Mouse (Mus musculus) embryonic fibroblast, embryonic 13.5 days (primary cell): ENCODE data around the gene Dab2ip.

Experiments
- CTCF ChIP-seq: IDR thresholded peaks from 2 replicates; pipeline ENCODE4 v1.5.1; 2011; ENCODE audit warnings: mild to moderate bottlenecking, control low read depth, low read length, moderate library complexity, borderline replicate concordance; ENCODE audit not compliant: insufficient read depth
- POLR2A ChIP-seq: IDR thresholded peaks from 2 replicates; pipeline ENCODE4 v1.6.1; 2011; ENCODE audit warnings: low read depth, mild to moderate bottlenecking, control low read depth, low read length, moderate library complexity

DNA sequence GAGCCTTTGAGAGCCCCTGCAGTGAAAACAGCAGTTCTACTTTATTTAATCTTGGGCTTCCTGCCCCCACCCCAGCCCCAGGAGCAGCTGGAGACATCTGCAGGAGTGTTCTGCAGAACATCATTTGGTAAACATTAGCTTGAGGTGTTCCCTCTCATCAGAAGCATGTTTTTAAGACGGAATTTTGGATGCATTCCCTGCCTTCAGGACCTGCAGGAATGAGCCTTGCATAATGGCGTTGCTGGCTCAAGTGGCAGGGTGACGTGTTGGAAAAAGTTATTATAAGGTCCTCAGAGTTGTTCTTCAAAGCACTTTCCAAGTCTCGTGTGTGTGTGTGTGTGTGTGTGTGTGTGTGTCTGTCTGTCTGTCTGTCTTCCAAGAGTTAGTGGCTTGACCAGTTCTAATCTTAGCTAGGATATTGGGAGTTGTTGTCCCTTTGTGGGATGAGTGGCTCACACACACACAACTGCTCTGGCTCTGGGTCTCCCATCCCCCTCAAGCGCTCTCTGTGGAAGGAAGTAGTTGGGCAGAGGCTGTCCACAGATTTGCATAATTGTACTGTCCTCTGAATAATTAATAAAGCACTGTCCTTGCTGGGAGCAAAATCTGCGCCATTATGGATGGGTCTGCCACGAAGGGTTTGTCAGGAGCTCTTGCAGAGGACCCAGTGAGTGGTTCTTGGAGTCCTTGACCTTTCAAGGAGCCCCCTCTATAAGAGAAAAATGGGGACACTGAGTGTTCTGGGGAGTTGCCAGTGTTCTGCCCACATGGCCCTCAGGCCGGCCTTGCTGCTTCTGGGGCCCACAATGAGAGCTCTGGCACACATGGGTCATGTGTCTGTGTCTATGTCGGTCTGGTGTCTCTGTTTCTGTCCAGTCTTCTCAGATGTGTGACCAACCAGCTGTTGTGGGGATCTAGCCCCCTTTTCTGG, 114.2 kb downstream of the Dab2ip start:
- no peak for TF ChIP-seq CTCF
- no peak for TF ChIP-seq POLR2A
